Mouse (Mus musculus) G1E (cell line): ENCODE measurements around the gene Olfr153.

ENCODE experiments used
- CTCF ChIP-seq: IDR thresholded peaks from 2 replicates; pipeline ENCODE4 v1.5.1; 2012; ENCODE audit warnings: low read depth, low read length, inconsistent platforms, mixed read lengths
- GATA2 ChIP-seq: IDR thresholded peaks from 2 replicates; pipeline ENCODE4 v1.6.1; 2012; ENCODE audit warnings: low read depth, low read length, inconsistent platforms, borderline replicate concordance
- POLR2AphosphoS5 ChIP-seq: IDR thresholded peaks from 2 replicates; pipeline ENCODE4 v1.6.1; 2012; ENCODE audit warnings: low read depth, low read length, inconsistent platforms; ENCODE audit not compliant: insufficient replicate concordance
- TAL1 ChIP-seq: conservative IDR thresholded peaks from 2 replicates; pipeline ENCODE4 v1.6.1; 2012; ENCODE audit warnings: low read depth, low read length, inconsistent platforms, mixed read lengths

GRCm38 (mm10) chr2:87531496-87531895 lies at the start of gene Olfr153:
- TF ChIP-seq CTCF (no peak), TAL1 (no peak), POLR2AphosphoS5 (no peak), GATA2 (no peak)
